Mouse (Mus musculus) limb, embryonic 14.5 days (tissue): ENCODE results near the gene Vwa5b1. TPM values are rescaled to one million over a fixed set of nuclear protein-coding genes. Genes with fewer than 3 reads are reported as not detected.
A peak's percentile ranks its signal among the peaks of the same experiment; 100 is the strongest.

Experiments
- ATAC-seq: fragments of 200-750 bp; cut with Nextera tagmentation; 2 replicates; pipeline ENCODE4 v1.8.0; 2017; ENCODE audit warnings: low read depth, moderate number of reproducible peaks, moderate TSS enrichment; ENCODE audit not compliant: low FRiP score
- DNase-seq: peaks from one replicate; pipeline ENCODE4 v3.0.0-alpha.2; 2015; ENCODE audit warnings: low spot score
- H3K27ac ChIP-seq: fragments of 300-500 bp; sonication (generic); replicated peaks from 2 replicates; pipeline ENCODE4 v1.5.1; 2014; ENCODE audit warnings: low read depth, mild to moderate bottlenecking, low read length, moderate library complexity, mixed read lengths
- H3K27me3 ChIP-seq: fragments of 300-500 bp; sonication (generic); 2 replicates; pipeline ENCODE4 v1.6.1; 2014; ENCODE audit warnings: low read length, mixed read lengths; ENCODE audit not compliant: control insufficient read depth, insufficient read depth
- H3K36me3 ChIP-seq: fragments of 300-500 bp; sonication (generic); 2 replicates; pipeline ENCODE4 v1.6.1; 2014; ENCODE audit warnings: mild to moderate bottlenecking, low read length, moderate library complexity, mixed read lengths; ENCODE audit not compliant: control insufficient read depth, insufficient read depth
- H3K4me1 ChIP-seq: fragments of 300-500 bp; sonication (generic); 2 replicates; pipeline ENCODE4 v1.6.1; 2014; ENCODE audit warnings: antibody characterized with exemption, low read length, mixed read lengths; ENCODE audit not compliant: control insufficient read depth, insufficient read depth
- H3K4me2 ChIP-seq: fragments of 300-500 bp; sonication (generic); replicated peaks from 2 replicates; pipeline ENCODE4 v1.6.1; 2014; ENCODE audit warnings: low read depth, mild to moderate bottlenecking, low read length, moderate library complexity; ENCODE audit not compliant: severe bottlenecking
- H3K4me3 ChIP-seq: fragments of 300-500 bp; sonication (generic); replicated peaks from 2 replicates; pipeline ENCODE4 v1.5.1; 2014; ENCODE audit warnings: low read length
- H3K9ac ChIP-seq: fragments of 300-500 bp; sonication (generic); 2 replicates; pipeline ENCODE4 v1.6.1; 2014; ENCODE audit warnings: mild to moderate bottlenecking, low read depth, low read length, moderate library complexity; ENCODE audit not compliant: severe bottlenecking
- H3K9me3 ChIP-seq: fragments of 300-500 bp; sonication (generic); 2 replicates; pipeline ENCODE4 v1.6.1; 2016; ENCODE audit warnings: low read length; ENCODE audit not compliant: control insufficient read depth
- POLR2A ChIP-seq: fragments of 200-500 bp; IDR thresholded peaks from 2 replicates; pipeline ENCODE4 v1.8.0; 2012; ENCODE audit warnings: inconsistent platforms, mild to moderate bottlenecking, moderate library complexity, borderline replicate concordance; ENCODE audit not compliant: insufficient read depth, insufficient read length; ENCODE audit errors: extremely low read depth
- WGBS: fragments of 180-500 bp; shearing (Covaris S2); extraction: QIAGEN DNeasy Blood & Tissue Kit; methylation state at CpG from one replicate; pipeline ENCODE4 v1.1.7; 2014; 5-methylcytosine and 5-hydroxymethylcytosine counted together
- polyA plus RNA-seq, 2 experiments: library from polyadenylated mRNA; depleted of rRNA in 1 of 2; stranded (reverse) in 1 of 2; unstranded in 1 of 2; fragments of >200 nt; fragmentation: Nextera tagmentation in 1 of 2; extraction: Ambion mirVana in 1 of 2; gene quantifications; 2 replicates each; pipeline versions ENCODE4 v1.2.1 to v1.2.3; 2012 to 2014

The Vwa5b1 gene
- polyA plus RNA-seq, 2 experiments, result 0.03 to 0.04 TPM

- H3K9ac ChIP-seq, result no peak overlapping the region
- DNase-seq (no peak), ATAC-seq (no peak)
- no peak overlapping the region for H3K4me3 ChIP-seq
- no peak overlapping the region for H3K4me2 ChIP-seq
- H3K27me3 ChIP-seq, result no peaks in the 10 kb centered on the region
- H3K36me3 ChIP-seq, result no peaks in the 10 kb centered on the region
- H3K4me1 ChIP-seq, result no peaks in the 10 kb centered on the region
- no peak overlapping the region for H3K27ac ChIP-seq
- WGBS, result 65% methylated on average over 4 of the region's 4 CpGs
- no peaks in the 10 kb centered on the region for H3K9me3 ChIP-seq
- no peak for TF ChIP-seq POLR2A
These were observed 59.0 kb downstream of the Vwa5b1 start for GRCm38 (mm10) chr4:138576661-138577060.

GRCm38 (mm10) chr4:138574800-138575606 lies 60.7 kb downstream of the Vwa5b1 start:
- H3K27me3 ChIP-seq, result no peaks in the 10 kb centered on the region
- 64% methylated on average over 12 of the region's 13 CpGs for WGBS
- DNase-seq (no peak), ATAC-seq (no peak)
- no peak for TF ChIP-seq POLR2A
- no peak overlapping the region for H3K4me3 ChIP-seq
- H3K9ac ChIP-seq, result no peak overlapping the region
- no peak overlapping the region for H3K27ac ChIP-seq
- no peaks in the 10 kb centered on the region for H3K9me3 ChIP-seq
- no peaks in the 10 kb centered on the region for H3K4me1 ChIP-seq
- no peaks in the 10 kb centered on the region for H3K36me3 ChIP-seq
- H3K4me2 ChIP-seq, result no peak overlapping the region

- 15% methylated on average over 11 of the region's 11 CpGs for WGBS
- TF ChIP-seq POLR2A, result no peak
- DNase-seq (peak; percentile 49), ATAC-seq (no peak)
- Histone ChIP-seq H3K36me3 (no peaks in the 10 kb centered on the region), H3K9ac (no peak overlapping the region), H3K4me3 (no peak overlapping the region), H3K27ac (no peak overlapping the region), H3K4me1 (no peaks in the 10 kb centered on the region), H3K4me2 (no peak overlapping the region), H3K27me3 (no peaks in the 10 kb centered on the region), H3K9me3 (no peaks in the 10 kb centered on the region)
These were observed 65.8 kb downstream of the Vwa5b1 start for GRCm38 (mm10) chr4:138569928-138570327.

- no peak overlapping the region for H3K4me2 ChIP-seq
- no peak overlapping the region for H3K4me3 ChIP-seq
- H3K27me3 ChIP-seq, result no peaks in the 10 kb centered on the region
- TF ChIP-seq POLR2A, result no peak
- WGBS, result 81% methylated on average over 2 of the region's 2 CpGs
- no peak overlapping the region for H3K9ac ChIP-seq
- ATAC-seq (no peak), DNase-seq (no peak)
- H3K27ac ChIP-seq, result no peak overlapping the region
- no peaks in the 10 kb centered on the region for H3K4me1 ChIP-seq
- H3K9me3 ChIP-seq, result no peaks in the 10 kb centered on the region
- no peaks in the 10 kb centered on the region for H3K36me3 ChIP-seq
These were observed 67.4 kb downstream of the Vwa5b1 start for GRCm38 (mm10) chr4:138568275-138568674.

- no peak overlapping the region for H3K4me3 ChIP-seq
- ATAC-seq, result no peak
- no peaks in the 10 kb centered on the region for H3K4me1 ChIP-seq
- DNase-seq, result peak; percentile 71
- WGBS, result 9% methylated on average over 8 of the region's 8 CpGs
- no peaks in the 10 kb centered on the region for H3K36me3 ChIP-seq
- no peak for TF ChIP-seq POLR2A
- no peak overlapping the region for H3K27ac ChIP-seq
- H3K4me2 ChIP-seq, result no peak overlapping the region
- no peaks in the 10 kb centered on the region for H3K27me3 ChIP-seq
- H3K9ac ChIP-seq, result no peak overlapping the region
- H3K9me3 ChIP-seq, result no peaks in the 10 kb centered on the region
These were observed 73.7 kb downstream of the Vwa5b1 start for GRCm38 (mm10) chr4:138561986-138562385.

GRCm38 (mm10) chr4:138555531-138555930 lies 80.2 kb downstream of the Vwa5b1 start:
- 0 out of 2 replicates have a peak, but pooled peaks cover 5% of the 10 kb centered on the region for H3K4me1 ChIP-seq
- no peaks in the 10 kb centered on the region for H3K36me3 ChIP-seq
- H3K27ac ChIP-seq, result no peak overlapping the region
- 0 out of 2 replicates have a peak overlapping the region, but pooled peaks have one; percentile 11 for H3K4me3 ChIP-seq
- H3K27me3 ChIP-seq, result peaks cover 30% of the 10 kb centered on the region
- H3K9me3 ChIP-seq, result no peaks in the 10 kb centered on the region
- DNase-seq, result no peak
- H3K4me2 ChIP-seq, result peak overlapping the region; percentile 32; the same call in 1 of the 2 replicates
- no peak overlapping the region for H3K9ac ChIP-seq
- no peak for TF ChIP-seq POLR2A
- 1% methylated on average over 17 of the region's 19 CpGs for WGBS
- no peak for ATAC-seq
